ENCODE assay signal across 8 mouse cellular contexts in the genomic region with DNA sequence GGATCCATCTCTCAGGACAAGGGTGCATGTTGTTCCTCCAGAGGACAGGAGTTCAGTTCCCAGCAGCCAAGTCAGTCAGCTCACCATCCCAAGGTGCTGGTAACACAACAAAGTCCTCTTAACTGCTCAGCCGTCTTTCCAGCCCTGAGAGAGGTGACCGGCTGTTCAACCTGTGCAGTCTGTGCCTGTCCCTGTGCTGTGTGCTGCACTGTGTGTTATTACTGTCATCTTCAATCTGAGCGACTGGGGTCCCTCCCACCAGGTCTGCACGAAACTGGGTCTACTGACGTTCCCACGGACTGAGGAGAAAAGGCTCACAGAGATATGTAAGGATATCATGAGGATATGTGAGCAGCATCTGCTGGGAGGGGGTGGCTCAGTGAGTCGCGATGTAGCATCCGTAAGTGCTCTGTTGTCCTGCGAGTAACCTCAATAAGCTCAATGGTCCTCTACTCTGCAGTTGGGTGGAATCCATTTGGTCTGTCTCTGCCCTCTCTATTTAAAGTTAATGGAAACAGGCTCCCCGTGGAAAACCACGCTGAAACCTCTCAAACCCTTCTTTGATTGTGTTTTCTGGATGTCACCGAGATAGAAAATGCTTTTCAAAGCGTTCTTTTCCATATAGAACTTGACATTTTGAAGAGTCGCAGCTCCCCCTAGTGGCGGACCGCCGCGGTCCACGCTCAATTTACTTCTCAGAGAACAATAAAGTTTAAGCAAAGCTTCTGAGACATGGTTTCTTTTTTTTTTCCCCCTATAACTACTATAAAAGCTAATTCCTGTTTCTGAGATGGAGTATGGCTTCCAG.
DNase-seq lines count a peak whose midpoint lies in the region; ATAC-seq and TF ChIP-seq lines count a peak whose summit lies in the region.

No protein-coding gene starts in this region.

- H3K27ac ChIP-seq in CH12.LX (ENCODE audit: insufficient read depth, low read depth): no peak overlapping the region
- H3K27ac ChIP-seq in heart, embryonic 13.5 days (replicated peaks): no peak overlapping the region
- H3K27ac ChIP-seq in lung, embryonic 16.5 days (ENCODE audit: low read length): no peak overlapping the region

- ATAC-seq in common myeloid progenitor, adult 5-6 weeks (replicated peaks; ENCODE audit: low read depth, poor library complexity, severe bottlenecking): peak; percentile 53
- no peak for ATAC-seq in heart, embryonic 13.5 days (ENCODE audit: extremely low read depth, insufficient number of reproducible peaks, low FRiP score, low TSS enrichment)
- peak; percentile 38; the same call in 1 of the 2 replicates for ATAC-seq in lung, embryonic 16.5 days (ENCODE audit: low read depth)
- no peak for ATAC-seq in erythroblast, adult 5-6 weeks (replicated peaks; ENCODE audit: low FRiP score, poor library complexity, severe bottlenecking)

- no peak overlapping the region for H3K9ac ChIP-seq in CH12.LX (ENCODE audit: insufficient read depth, low read depth)
- peak overlapping the region; percentile 28; the same call in 1 of the 2 replicates for H3K9ac ChIP-seq in heart, embryonic 13.5 days
- H3K9ac ChIP-seq in lung, embryonic 16.5 days (ENCODE audit: low read length): peak overlapping the region; percentile 28

- dilution Hi-C loops in CH12.LX (cut with MboI; ENCODE audit: extremely low pct_ligation_motif_present, extremely low pct_unique_long_range_greater_than_20kb, low sequenced_read_pairs): no loop called here

- no peak for TF ChIP-seq POLR2A in CH12.LX (IDR thresholded peaks at IDR 0.05; ENCODE audit: low read depth, low read length)

- TF ChIP-seq CTCF in CH12.LX (conservative IDR thresholded peaks at IDR 0.05 in 1 of 2, IDR thresholded peaks at IDR 0.05 in 1 of 2; ENCODE audit: low read depth in 2 of 2, low read length in 2 of 2): peak; percentile 73 to 86

- H3K4me3 ChIP-seq in CH12.LX (replicated peaks in 1 of 3; ENCODE audit: low read depth in 2 of 3, low read length in 2 of 3, poor library complexity in 1 of 3): no peak overlapping the region
- peak overlapping the region; percentile 13; the same call in 1 of the 2 replicates for H3K4me3 ChIP-seq in heart, embryonic 13.5 days
- H3K4me3 ChIP-seq in lung, embryonic 16.5 days (ENCODE audit: low read length): 0 out of 2 replicates have a peak overlapping the region, but pooled peaks have one; percentile 14

- no peaks in the 10 kb centered on the region for H3K36me3 ChIP-seq in CH12.LX (replicated peaks in 1 of 2; ENCODE audit: control insufficient read depth in 1 of 2, insufficient read depth in 1 of 2, low read length in 1 of 2)
- H3K36me3 ChIP-seq in heart, embryonic 13.5 days: no peaks in the 10 kb centered on the region
- H3K36me3 ChIP-seq in lung, embryonic 16.5 days (ENCODE audit: control insufficient read depth, insufficient read depth, low read length): no peaks in the 10 kb centered on the region

- TF ChIP-seq RAD21 in CH12.LX (IDR thresholded peaks at IDR 0.05; ENCODE audit: low read depth, low read length): peak; percentile 93

- H3K9me3 ChIP-seq in CH12.LX (replicated peaks; ENCODE audit: low read length): no peaks in the 10 kb centered on the region
- H3K9me3 ChIP-seq in heart, embryonic 13.5 days: no peaks in the 10 kb centered on the region
- H3K9me3 ChIP-seq in lung, embryonic 16.5 days (ENCODE audit: control insufficient read depth, low read length): no peaks in the 10 kb centered on the region

- H3K4me2 ChIP-seq in CH12.LX (ENCODE audit: insufficient read depth, low read depth, poor library complexity, severe bottlenecking): peak overlapping the region; percentile 9; the same call in 1 of the 2 replicates
- H3K4me2 ChIP-seq in heart, embryonic 13.5 days: peak overlapping the region; percentile 58
- H3K4me2 ChIP-seq in lung, embryonic 16.5 days (ENCODE audit: low read depth, low read length): peak overlapping the region; percentile 49

- DNase-seq in CH12.LX (ENCODE audit: extremely low read depth): peak; percentile 46
- DNase-seq in NIH3T3 (ENCODE audit: low read depth): peak; percentile 90
- peak; percentile 89 to 90 for DNase-seq in kidney, postnatal 4 days
- peak; percentile 35 for DNase-seq in retina, postnatal 7 days (ENCODE audit: low read depth, low spot score)

- H3K4me1 ChIP-seq in CH12.LX (ENCODE audit: control insufficient read depth in 1 of 2, insufficient read depth in 2 of 2): peaks cover 0 to 12% of the 10 kb centered on the region in 2 experiments; a peak in 2 of 4 replicates
- H3K4me1 ChIP-seq in heart, embryonic 13.5 days: peaks cover 13% of the 10 kb centered on the region
- H3K4me1 ChIP-seq in lung, embryonic 16.5 days (replicated peaks; ENCODE audit: control insufficient read depth, insufficient read depth, low read length): peaks cover 7% of the 10 kb centered on the region

- no peaks in the 10 kb centered on the region for H3K79me2 ChIP-seq in CH12.LX (replicated peaks; ENCODE audit: control insufficient read depth, extremely low read depth, insufficient read depth, poor library complexity, severe bottlenecking)

- H3K27me3 ChIP-seq in CH12.LX (replicated peaks): no peaks in the 10 kb centered on the region
- no peaks in the 10 kb centered on the region for H3K27me3 ChIP-seq in heart, embryonic 13.5 days (replicated peaks)
- H3K27me3 ChIP-seq in lung, embryonic 16.5 days (ENCODE audit: control insufficient read depth, insufficient read depth, low read depth, low read length): no peaks in the 10 kb centered on the region

- 30% methylated on average over 20 of the region's 20 CpGs for WGBS in heart, embryonic 13.5 days
- WGBS in lung, embryonic 16.5 days: 28% methylated on average over 20 of the region's 20 CpGs

- no peak for TF ChIP-seq EP300 in CH12.LX (IDR thresholded peaks at IDR 0.05; ENCODE audit: low read length)

- in situ Hi-C loops in CH12.LX (cut with MboI; ENCODE audit: low pct_ligation_motif_present, low pct_unique_long_range_greater_than_20kb, low sequenced_read_pairs): no loop called here

TF ChIP-seq in CH12.LX, 34 proteins besides CTCF, POLR2A, EP300 and RAD21:
- TF ChIP-seq MAFK (IDR thresholded peaks at IDR 0.05; ENCODE audit: insufficient replicate concordance, low read length): no peak
- TF ChIP-seq POLR2AphosphoS2 (IDR thresholded peaks at IDR 0.05; ENCODE audit: low read depth, low read length): no peak
- TF ChIP-seq SMC3 (IDR thresholded peaks at IDR 0.05; ENCODE audit: low read depth, low read length): peak; percentile 76
- no peak for TF ChIP-seq KAT2A (IDR thresholded peaks at IDR 0.05; ENCODE audit: insufficient replicate concordance, low read length)
- no peak for TF ChIP-seq TCF12 (IDR thresholded peaks at IDR 0.05; ENCODE audit: low read depth, low read length)
- no peak for TF ChIP-seq PAX5 (IDR thresholded peaks at IDR 0.05; ENCODE audit: low read length)
- TF ChIP-seq ZC3H11A (IDR thresholded peaks at IDR 0.05; ENCODE audit: low read depth, low read length): peak; percentile 29; the same call in 1 of the 2 replicates
- 0 out of 2 replicates have a peak, but pooled peaks have one; percentile 21 for TF ChIP-seq ZNF384 (IDR thresholded peaks at IDR 0.05; ENCODE audit: low read depth, low read length)
- TF ChIP-seq CHD2 (IDR thresholded peaks at IDR 0.05; ENCODE audit: low read length): no peak

Comparison
In these comparisons a context has a peak if more than half of its experiments do, and no peak if none do; other contexts are left out.
1. DNase-seq: peak in every context shown above with its lines; median percentile 90 in NIH3T3; 90 in kidney, postnatal 4 days; 46 in CH12.LX; 35 in retina, postnatal 7 days.
2. H3K4me3 ChIP-seq: peak in heart, embryonic 13.5 days (single experiment) and lung, embryonic 16.5 days (single experiment); none in CH12.LX (0 of 3).
3. ATAC-seq: peak in common myeloid progenitor, adult 5-6 weeks (single experiment) and lung, embryonic 16.5 days (single experiment); none in heart, embryonic 13.5 days (single experiment) and erythroblast, adult 5-6 weeks (single experiment).
4. Peak in every context shown above with its lines, with median percentiles within 50 percentile points of each other: H3K4me2 ChIP-seq.